Mouse (Mus musculus): Measurements from ENCODE around the gene Prkd1. TPM values are rescaled to one million over a fixed set of nuclear protein-coding genes. Genes with fewer than 3 reads are reported as not detected.

The Prkd1 gene
- polyA plus RNA-seq, 1 experiment from 2014 or later = 5.5 TPM

DNA sequence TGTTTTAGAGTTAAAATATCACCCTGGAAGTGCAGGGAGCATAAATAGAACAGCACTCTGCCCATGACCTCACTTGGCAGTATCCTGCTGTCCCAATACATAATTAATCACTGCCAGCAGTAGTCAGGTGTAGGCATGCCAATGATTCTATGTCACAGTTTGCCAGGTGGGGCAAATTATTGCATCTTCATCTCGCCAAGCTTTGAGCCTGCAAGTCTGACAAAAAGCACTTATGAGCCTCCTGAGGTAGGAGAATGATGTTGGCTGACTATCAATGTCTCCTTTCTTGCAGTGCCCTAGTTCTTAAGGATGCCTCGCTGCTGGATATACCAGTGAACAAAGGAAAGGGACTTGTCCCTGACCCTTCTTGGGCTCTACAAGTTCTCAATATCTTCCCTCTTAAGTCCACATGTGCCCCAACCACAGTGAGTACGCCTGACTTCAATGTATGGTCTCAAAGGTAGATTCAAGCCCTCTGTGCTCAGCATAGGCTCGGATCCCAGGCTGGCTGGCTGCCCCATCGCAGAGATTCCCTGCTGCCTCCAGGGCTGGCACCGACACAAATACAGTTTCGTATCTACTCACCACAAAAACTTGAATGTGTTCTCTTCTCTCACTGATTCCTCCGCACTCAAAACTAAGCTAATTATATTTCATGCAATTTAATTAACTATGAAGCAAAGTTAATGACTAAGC is 98.9 kb downstream of the Prkd1 start:
- Histone ChIP-seq H3K4me2 (no peak overlapping the region), H3K36me3 (no peaks in the 10 kb centered on the region), H3K4me1 (no peaks in the 10 kb centered on the region; the same call in 1 of the 2 replicates), H3K27me3 (no peaks in the 10 kb centered on the region), H3K27ac (no peak overlapping the region), H3K9me3 (no peaks in the 10 kb centered on the region), H3K9ac (no peak overlapping the region), H3K4me3 (no peak overlapping the region)
- no peak for ATAC-seq (ENCODE audit: borderline replicate concordance, extremely low read depth, low FRiP score, low TSS enrichment)
- WGBS = 66% methylated on average over 8 of the region's 8 CpGs

GRCm38 (mm10) chr12:50546394-50546793 is 102.5 kb downstream of the Prkd1 start:
- H3K36me3 ChIP-seq = no peaks in the 10 kb centered on the region
- no peak overlapping the region for H3K4me3 ChIP-seq
- WGBS = 69% methylated on average over 5 of the region's 5 CpGs
- H3K9ac ChIP-seq = no peak overlapping the region
- no peak overlapping the region for H3K27ac ChIP-seq
- no peaks in the 10 kb centered on the region for H3K27me3 ChIP-seq
- no peaks in the 10 kb centered on the region; the same call in 1 of the 2 replicates for H3K4me1 ChIP-seq
- ATAC-seq (ENCODE audit: borderline replicate concordance, extremely low read depth, low FRiP score, low TSS enrichment) = no peak
- H3K4me2 ChIP-seq = no peak overlapping the region
- no peaks in the 10 kb centered on the region for H3K9me3 ChIP-seq

GRCm38 (mm10) chr12:50545610-50545919 is 103.3 kb downstream of the Prkd1 start:
- Histone ChIP-seq H3K9me3 (no peaks in the 10 kb centered on the region), H3K4me2 (no peak overlapping the region; the same call in 1 of the 2 replicates), H3K4me1 (no peaks in the 10 kb centered on the region; the same call in 1 of the 2 replicates), H3K27ac (no peak overlapping the region), H3K27me3 (no peaks in the 10 kb centered on the region), H3K4me3 (no peak overlapping the region), H3K36me3 (no peaks in the 10 kb centered on the region), H3K9ac (no peak overlapping the region)
- 54% methylated on average over 5 of the region's 5 CpGs for WGBS
- ATAC-seq (ENCODE audit: borderline replicate concordance, extremely low read depth, low FRiP score, low TSS enrichment) = 0 out of 2 replicates have a peak, but pooled peaks have one; percentile 39

DNA sequence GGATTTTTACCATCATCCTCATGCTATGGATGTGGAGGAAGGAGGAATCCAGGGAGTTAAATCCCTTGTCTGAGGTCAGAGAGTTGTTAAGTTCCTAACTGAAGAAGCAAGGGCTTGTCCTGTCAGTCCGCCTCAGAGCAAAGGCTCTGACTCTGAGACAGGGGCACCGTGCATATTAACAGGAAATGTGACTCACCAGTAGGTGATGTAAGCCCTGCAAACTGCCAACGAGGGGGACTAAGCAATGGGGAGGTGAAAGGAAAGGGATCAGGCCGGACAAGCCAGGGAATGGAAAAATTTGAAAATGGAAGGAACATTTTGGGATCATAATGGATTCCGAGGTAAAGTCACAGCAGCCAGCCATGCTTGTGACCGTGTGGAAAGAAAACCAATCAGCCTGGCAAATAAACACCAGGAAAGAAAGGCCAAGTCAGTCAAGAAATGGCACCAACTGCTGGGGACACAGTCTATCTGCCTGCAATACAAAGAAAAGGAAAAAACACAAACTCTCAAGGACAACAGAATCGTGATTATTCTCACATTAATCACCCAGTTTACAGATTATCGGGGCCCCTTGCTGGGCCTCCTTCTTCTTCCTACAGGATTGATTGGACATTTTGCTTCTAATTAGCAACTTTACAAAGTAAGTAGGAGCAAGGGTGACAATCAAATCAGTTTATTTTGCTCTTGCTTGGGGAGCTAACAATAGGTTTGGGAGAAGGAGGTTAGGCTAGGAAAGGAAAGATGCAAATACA is 103.9 kb downstream of the Prkd1 start:
- Histone ChIP-seq H3K36me3 (no peaks in the 10 kb centered on the region), H3K4me1 (no peaks in the 10 kb centered on the region; the same call in 1 of the 2 replicates), H3K4me2 (no peak overlapping the region; the same call in 1 of the 2 replicates), H3K4me3 (no peak overlapping the region), H3K9ac (no peak overlapping the region), H3K27ac (no peak overlapping the region), H3K9me3 (no peaks in the 10 kb centered on the region), H3K27me3 (no peaks in the 10 kb centered on the region)
- ATAC-seq (ENCODE audit: borderline replicate concordance, extremely low read depth, low FRiP score, low TSS enrichment) = 0 out of 2 replicates have a peak, but pooled peaks have one; percentile 70
- WGBS = 42% methylated on average over 8 of the region's 8 CpGs

GRCm38 (mm10) chr12:50540793-50541192 is 108.1 kb downstream of the Prkd1 start:
- Histone ChIP-seq H3K4me1 (no peaks in the 10 kb centered on the region; the same call in 1 of the 2 replicates), H3K27ac (no peak overlapping the region), H3K36me3 (no peaks in the 10 kb centered on the region), H3K4me3 (no peak overlapping the region), H3K9ac (no peak overlapping the region), H3K9me3 (no peaks in the 10 kb centered on the region), H3K4me2 (no peak overlapping the region), H3K27me3 (no peaks in the 10 kb centered on the region)
- WGBS = 42% methylated on average over 5 of the region's 5 CpGs
- ATAC-seq (ENCODE audit: borderline replicate concordance, extremely low read depth, low FRiP score, low TSS enrichment) = no peak; the same call in 1 of the 2 replicates

- Histone ChIP-seq H3K36me3 (no peaks in the 10 kb centered on the region), H3K27ac (no peak overlapping the region), H3K4me1 (no peaks in the 10 kb centered on the region), H3K9me3 (no peaks in the 10 kb centered on the region), H3K27me3 (no peaks in the 10 kb centered on the region), H3K4me3 (no peak overlapping the region), H3K4me2 (no peak overlapping the region), H3K9ac (no peak overlapping the region)
- no peak for ATAC-seq (ENCODE audit: borderline replicate concordance, extremely low read depth, low FRiP score, low TSS enrichment)
- WGBS = 95% methylated on average over 3 of the region's 3 CpGs
These were observed 110.5 kb downstream of the Prkd1 start for GRCm38 (mm10) chr12:50538296-50538965.

DNA sequence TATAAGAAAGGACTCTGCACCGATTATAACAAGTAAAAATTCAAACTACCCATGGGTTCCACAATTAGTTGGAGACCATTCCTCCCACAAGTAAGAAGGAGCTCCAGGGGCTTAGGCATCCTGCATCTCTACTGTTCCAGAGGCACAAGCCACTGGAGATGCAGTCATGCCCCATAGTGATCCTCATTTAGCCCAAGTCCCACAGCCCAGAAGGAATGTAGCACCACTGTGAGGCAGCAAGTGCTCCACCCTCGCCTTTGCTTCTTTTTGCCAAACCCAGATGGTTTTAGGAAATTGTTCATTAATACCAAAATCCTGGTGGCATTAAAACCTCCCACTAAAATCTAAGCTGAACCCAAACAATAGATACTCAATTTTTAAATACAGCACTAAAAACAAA is 111.1 kb downstream of the Prkd1 start:
- WGBS = 78% methylated on average over 2 of the region's 2 CpGs
- H3K36me3 ChIP-seq = no peaks in the 10 kb centered on the region
- H3K9ac ChIP-seq = no peak overlapping the region
- no peak overlapping the region for H3K4me2 ChIP-seq
- no peak overlapping the region for H3K4me3 ChIP-seq
- H3K4me1 ChIP-seq = no peaks in the 10 kb centered on the region
- H3K27ac ChIP-seq = no peak overlapping the region
- H3K27me3 ChIP-seq = no peaks in the 10 kb centered on the region
- ATAC-seq (ENCODE audit: borderline replicate concordance, extremely low read depth, low FRiP score, low TSS enrichment) = no peak
- H3K9me3 ChIP-seq = no peaks in the 10 kb centered on the region

DNA sequence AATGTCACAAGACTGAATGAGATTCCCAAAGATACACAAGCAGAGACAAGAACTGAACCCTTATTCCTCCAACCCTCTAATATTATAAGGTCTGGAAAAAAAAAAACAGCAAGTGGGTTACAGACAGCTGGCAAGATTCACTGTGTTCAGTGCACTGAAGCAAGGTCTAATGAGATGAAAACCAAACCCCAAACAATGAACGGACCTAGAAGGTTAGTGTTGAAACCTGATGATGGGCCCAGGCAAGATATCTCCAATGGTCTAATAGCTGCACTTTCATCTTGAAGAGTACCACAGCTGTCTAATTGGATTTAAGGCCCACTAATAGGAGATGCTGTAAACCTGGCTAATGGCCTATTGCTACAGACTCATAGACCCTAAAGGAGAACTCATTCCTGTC is 111.9 kb downstream of the Prkd1 start:
- Histone ChIP-seq H3K9me3 (no peaks in the 10 kb centered on the region), H3K4me1 (no peaks in the 10 kb centered on the region), H3K27ac (no peak overlapping the region), H3K27me3 (no peaks in the 10 kb centered on the region), H3K4me3 (no peak overlapping the region), H3K9ac (no peak overlapping the region), H3K36me3 (no peaks in the 10 kb centered on the region), H3K4me2 (no peak overlapping the region)
- WGBS = 63% methylated on average over 1 of the region's 1 CpGs
- no peak for ATAC-seq (ENCODE audit: borderline replicate concordance, extremely low read depth, low FRiP score, low TSS enrichment)

- Histone ChIP-seq H3K4me2 (no peak overlapping the region), H3K4me3 (no peak overlapping the region), H3K36me3 (no peaks in the 10 kb centered on the region), H3K4me1 (no peaks in the 10 kb centered on the region), H3K9ac (no peak overlapping the region), H3K9me3 (no peaks in the 10 kb centered on the region), H3K27ac (no peak overlapping the region), H3K27me3 (no peaks in the 10 kb centered on the region)
- 81% methylated on average over 1 of the region's 1 CpGs for WGBS
- ATAC-seq (ENCODE audit: borderline replicate concordance, extremely low read depth, low FRiP score, low TSS enrichment) = no peak
These were observed 120.3 kb downstream of the Prkd1 start for GRCm38 (mm10) chr12:50528633-50529032.

DNA sequence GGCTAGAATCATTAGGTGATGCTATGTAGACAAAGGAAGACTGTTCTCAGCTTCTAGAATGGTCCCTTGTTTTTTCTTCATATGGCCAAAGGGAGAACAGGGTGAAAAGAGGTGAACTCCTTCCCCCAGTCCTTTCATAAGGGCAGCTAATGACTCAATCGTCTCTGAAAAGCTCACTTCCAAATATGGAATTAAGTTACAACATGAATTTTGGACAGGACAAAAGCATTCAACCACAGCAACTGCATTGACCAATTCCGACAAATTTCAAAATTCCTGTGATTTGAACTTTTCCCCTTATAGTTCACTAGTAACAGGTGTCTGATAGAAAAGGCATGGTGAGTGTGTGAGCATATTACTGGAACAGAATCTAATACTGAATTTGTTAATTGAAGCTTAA is 124.8 kb downstream of the Prkd1 start:
- no peak overlapping the region for H3K9ac ChIP-seq
- H3K9me3 ChIP-seq = no peaks in the 10 kb centered on the region
- no peak overlapping the region for H3K4me2 ChIP-seq
- no peak for ATAC-seq (ENCODE audit: borderline replicate concordance, extremely low read depth, low FRiP score, low TSS enrichment)
- no peak overlapping the region for H3K27ac ChIP-seq
- WGBS = 67% methylated on average over 2 of the region's 2 CpGs
- no peaks in the 10 kb centered on the region for H3K27me3 ChIP-seq
- no peak overlapping the region for H3K4me3 ChIP-seq
- H3K4me1 ChIP-seq = no peaks in the 10 kb centered on the region
- H3K36me3 ChIP-seq = no peaks in the 10 kb centered on the region

- WGBS = 59% methylated on average over 2 of the region's 2 CpGs
- no peak overlapping the region for H3K4me3 ChIP-seq
- H3K9me3 ChIP-seq = no peaks in the 10 kb centered on the region
- H3K36me3 ChIP-seq = no peaks in the 10 kb centered on the region
- H3K27ac ChIP-seq = no peak overlapping the region
- no peak overlapping the region for H3K9ac ChIP-seq
- no peaks in the 10 kb centered on the region for H3K4me1 ChIP-seq
- H3K27me3 ChIP-seq = no peaks in the 10 kb centered on the region
- no peak for ATAC-seq (ENCODE audit: borderline replicate concordance, extremely low read depth, low FRiP score, low TSS enrichment)
- H3K4me2 ChIP-seq = no peak overlapping the region
These were observed 134.4 kb downstream of the Prkd1 start for GRCm38 (mm10) chr12:50514526-50514925.
